Mouse (Mus musculus): ENCODE data around the gene Tcl1b3.
"Not testable (repeated sequence)": the region's sequence is repeated elsewhere in the genome, so short reads cannot be mapped to it uniquely, and the experiment has no call there.

- TF ChIP-seq CTCF (IDR thresholded peaks at IDR 0.05; ENCODE audit: low read depth, low read length); POLR2A (IDR thresholded peaks at IDR 0.05; ENCODE audit: borderline replicate concordance, low read depth, low read length): not testable (repeated sequence)
These were observed 1.9 kb upstream of the Tcl1b3 start for GRCm38 (mm10) chr12:105188980-105189379.
